Mouse (Mus musculus): ENCODE results near the gene Smurf2.

Smurf2 gene

DNA sequence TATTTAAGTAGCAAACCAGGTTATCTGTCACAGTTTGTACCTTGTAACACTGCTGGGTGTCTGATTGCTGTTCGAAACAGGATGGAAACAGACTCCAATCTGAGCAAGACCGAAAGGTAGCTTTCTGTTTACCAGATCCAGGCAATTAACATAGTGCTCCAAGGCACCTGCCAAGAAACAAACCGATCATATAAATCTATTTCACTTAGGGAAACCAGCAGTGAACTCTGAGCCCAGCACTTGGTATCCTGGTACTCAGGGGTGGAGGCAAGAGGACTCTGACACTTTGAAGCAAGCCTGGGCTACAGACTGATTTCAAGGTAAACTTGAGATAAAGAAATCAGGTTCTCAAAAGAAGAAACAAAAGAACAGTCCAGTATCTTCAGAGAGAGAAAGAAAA is 143.1 kb downstream of the Smurf2 start:
- DNase-seq (ENCODE audit: low read depth, low spot score) = no peak

DNA sequence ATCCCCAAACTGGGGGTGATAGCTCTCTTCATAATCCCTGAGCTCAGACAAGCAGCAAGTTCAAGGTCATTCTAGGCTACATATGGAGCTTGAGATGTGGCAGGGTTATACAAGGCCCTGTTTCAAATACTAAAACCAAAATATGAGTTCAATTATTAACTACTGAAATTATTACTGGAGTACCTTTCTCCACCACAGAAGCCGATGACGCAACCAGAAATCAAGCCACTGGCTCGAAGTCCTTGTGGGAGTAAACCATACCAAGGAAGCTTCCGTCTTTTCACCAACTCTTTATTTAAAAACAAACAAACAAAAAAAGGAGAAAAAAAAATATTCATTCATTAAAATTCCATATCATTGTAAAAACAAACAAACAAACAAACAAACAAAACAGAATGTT is 143.6 kb downstream of the Smurf2 start:
- DNase-seq (ENCODE audit: low read depth, low spot score) = no peak

DNA sequence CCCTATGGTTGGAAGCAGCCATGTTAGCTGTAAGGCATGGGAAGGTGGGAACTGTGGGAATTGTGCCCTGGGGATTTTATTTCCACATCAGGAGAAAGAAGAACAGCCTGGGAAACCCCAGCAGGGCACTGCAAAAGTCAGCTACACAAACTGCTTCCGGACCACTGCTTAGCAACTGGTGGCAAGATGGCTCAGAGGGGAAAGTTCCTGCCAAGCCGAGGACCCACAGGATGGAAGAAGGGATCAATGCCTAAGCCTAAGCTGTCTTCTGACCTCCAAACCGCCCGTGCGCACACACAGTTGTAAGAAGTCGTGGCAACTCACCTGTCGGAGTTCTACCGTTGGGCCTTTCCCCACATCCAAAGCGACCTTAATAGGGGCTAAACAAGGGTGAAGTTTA is 147.5 kb downstream of the Smurf2 start:
- no peak for DNase-seq (ENCODE audit: low read depth, low spot score)

DNA sequence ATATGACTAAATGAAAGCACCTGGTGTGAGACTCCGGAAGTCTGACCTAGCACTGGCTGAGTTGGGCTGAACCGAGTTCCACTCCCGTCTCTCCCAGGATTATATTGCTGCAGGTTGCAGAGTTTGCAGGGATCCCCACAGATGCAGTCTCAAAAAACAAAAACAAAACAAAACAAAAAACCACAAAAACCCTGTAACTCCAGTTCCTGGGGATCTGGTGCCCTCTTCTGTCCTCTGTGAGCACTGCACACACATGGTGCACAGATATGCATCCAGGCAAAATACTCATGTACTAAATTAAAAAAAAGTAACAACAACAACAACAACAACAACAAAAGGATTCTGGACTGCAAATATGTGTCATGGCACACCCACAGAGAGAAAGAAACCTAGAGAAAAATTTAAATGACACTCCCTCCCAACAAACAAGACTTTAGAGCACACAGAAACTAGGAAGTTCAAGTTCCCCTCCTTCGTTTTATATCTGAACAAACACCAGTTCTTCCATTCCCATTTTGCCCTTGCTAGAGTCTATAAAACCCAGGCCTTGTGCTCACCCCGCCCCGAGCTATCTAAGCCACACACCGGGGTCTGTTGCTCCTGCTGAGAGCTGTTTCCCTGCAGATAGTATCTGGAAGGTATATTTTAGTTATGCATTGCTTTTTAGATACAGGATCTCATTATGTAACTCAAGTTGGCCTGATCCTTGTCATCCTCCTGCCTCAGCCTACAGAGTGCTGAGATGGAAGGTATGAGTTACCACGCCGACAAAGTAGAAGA is 150.1 kb downstream of the Smurf2 start:
- DNase-seq (ENCODE audit: low read depth, low spot score) = no peak
